Mouse (Mus musculus): ENCODE measurements around the gene Foxred2.

Foxred2 gene

GRCm38 (mm10) chr15:77956404-77956901 is at the start of gene Foxred2:
TSS of gene Foxred2 (minus strand) at chr15:77956722.
- peak; percentile 59 to 91 for DNase-seq (ENCODE audit: low spot score in 2 of 2)

DNA sequence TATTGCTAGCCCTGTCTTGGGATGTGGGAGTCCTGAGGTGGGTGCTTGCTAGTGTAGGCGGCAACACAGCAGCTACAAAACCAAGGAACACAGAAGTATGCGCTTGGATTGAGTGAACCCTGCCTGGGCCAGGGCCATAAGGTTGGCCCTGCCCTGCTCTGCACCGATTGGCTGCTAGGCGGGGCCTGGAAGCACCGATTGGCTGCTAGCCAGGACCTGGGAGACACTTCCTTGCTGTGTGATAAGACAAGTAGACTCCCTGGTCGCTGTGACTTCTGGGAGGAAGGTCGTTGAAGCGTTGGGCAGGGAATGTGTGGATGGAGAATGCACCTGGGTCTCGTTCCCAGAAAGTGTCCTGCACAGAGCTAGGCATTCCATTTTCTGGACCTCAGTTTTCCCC is 47.4 kb upstream of the Foxred2 start:
- DNase-seq (ENCODE audit: low spot score in 2 of 2) = peak in 1 of 2 experiments; percentile 36

DNA sequence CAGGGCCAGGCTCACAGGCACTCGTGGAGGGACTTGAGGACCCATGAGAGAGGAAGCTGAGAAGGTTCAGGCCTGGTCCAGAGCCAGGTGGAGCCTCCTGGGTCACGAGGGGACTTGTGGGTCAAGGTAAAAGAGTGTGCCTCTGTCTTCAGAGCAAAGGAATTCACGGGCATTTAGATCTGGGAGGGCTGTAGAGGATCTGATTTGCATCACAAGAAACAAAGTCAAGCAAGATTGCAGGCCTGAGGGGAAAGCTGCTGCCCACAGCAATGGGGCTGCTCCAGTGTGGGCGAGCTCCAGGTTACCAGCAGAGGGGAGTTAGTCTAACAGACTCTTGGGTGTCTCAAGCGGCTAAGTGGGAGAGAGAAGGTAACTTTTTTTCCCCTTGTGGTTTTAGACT is 44.9 kb upstream of the Foxred2 start:
- no peak for DNase-seq (ENCODE audit: low spot score in 2 of 2)

DNA sequence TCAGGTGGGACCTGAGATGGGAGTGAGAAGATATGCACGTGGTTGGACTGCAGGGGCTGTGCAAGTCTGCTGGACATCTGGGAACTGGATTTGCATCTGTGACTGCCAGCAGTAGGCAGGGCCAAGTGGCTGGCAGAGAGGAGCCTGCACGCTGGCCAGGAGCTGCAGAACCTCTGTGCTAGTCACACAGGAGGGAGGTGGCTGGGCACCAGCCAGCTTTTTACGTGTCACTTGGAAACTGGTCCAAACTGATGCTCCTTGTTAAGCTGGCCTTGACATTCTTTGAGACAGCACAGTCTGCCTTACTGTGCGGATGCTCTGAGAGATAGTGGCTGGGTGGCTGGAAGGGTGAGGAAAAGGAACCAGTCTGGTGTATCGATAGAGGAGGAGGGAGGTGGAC is 32.0 kb upstream of the Foxred2 start:
- DNase-seq (ENCODE audit: low spot score in 2 of 2) = no peak

DNA sequence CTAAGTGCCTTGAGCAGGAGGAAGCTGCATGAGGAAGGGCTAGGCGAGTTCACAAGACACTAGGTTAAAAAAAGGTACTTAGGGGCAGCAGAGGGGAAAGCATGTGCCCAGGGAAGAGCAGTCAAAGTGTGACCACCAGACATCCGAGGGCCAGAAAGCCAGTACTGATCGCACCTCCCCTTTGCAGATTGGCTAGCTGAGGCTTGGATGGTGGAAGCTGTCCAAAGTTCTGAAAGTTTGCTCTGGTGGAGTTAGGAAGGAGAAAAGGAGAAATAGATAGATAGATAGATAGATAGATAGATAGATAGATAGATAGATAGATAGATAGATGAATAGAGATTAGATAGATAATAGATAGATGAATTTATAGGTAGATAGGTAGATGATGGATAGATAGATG is 26.9 kb upstream of the Foxred2 start:
- no peak for DNase-seq (ENCODE audit: low spot score in 2 of 2)

GRCm38 (mm10) chr15:77982195-77982939 is 25.8 kb upstream of the Foxred2 start:
- DNase-seq (ENCODE audit: low spot score in 2 of 2) = peak; percentile 57 to 79

DNA sequence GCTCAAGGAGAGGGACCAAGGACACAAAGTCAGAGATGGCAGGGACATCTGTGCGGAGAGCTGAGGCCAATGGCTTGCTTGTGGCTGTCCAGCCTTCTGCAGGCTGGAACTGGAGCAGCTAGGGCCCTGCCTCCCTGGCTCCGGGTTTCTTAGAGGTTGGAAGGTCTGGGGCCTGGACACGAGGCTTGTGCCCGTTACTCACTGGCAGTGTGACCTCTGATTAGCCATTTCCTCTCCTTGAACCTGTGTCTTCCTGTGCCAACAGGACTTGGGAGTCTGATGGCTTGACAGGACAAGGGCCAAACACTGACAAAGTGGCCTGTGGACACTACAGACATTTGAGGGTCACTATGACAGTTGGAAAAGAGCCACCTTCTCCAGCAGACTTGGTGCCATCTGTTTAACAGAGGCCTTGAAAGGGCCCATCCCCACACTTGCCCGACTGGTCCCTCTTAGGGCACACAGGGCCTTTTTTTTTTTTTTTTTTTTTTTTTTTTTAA is 24.7 kb upstream of the Foxred2 start:
- no peak for DNase-seq (ENCODE audit: low spot score in 2 of 2)

DNA sequence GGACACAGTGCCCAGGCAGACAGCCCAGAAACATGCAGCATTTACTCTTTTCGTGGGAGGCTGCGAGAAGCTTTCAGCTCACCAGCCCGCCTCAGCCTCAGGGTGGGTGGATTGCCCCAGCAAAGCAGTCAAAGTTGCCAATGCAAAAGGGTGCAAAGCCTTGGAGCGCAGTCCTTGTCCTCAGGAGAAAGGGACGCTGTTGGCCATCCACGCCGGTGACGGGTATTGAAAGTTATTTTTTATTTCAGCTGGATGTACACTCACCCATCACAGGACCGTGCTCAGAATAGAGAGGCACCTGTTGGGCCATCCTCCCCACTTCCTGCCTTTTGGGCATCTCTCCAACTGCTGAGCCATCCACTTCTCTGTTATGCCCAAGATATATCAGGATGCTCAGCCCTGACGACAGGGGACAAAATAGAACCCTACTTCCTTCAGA is 22.9 kb upstream of the Foxred2 start:
- no peak for DNase-seq (ENCODE audit: low spot score in 2 of 2)

DNA sequence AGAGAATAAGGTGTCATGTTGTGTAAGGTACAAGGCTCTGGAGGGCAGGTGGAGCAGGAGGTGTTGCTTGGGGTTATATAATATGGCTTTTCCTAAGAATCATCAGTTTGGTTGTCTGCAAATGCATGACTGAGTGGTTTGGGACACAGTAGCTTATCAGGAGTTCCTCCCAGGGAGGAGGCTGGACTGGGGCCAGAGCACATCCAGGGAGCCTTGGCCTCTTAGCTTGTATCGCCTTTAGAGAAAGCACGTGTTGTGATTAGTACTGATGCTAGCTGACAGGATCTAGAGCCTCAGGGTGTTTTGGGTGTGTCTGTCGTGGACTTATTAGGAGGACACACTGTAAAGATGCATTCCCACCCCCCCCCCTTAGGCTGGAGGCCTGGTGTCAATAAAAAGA is 21.1 kb upstream of the Foxred2 start:
- DNase-seq (ENCODE audit: low spot score in 2 of 2) = no peak

GRCm38 (mm10) chr15:77974165-77974841 is 17.8 kb upstream of the Foxred2 start:
- no peak for DNase-seq (ENCODE audit: low spot score in 2 of 2)

- peak; percentile 99 for DNase-seq (ENCODE audit: low spot score in 2 of 2)
These were observed 14.2 kb upstream of the Foxred2 start, which contains the start of gene Eif3d for GRCm38 (mm10) chr15:77970470-77971292. TSS of gene Eif3d (minus strand) at chr15:77970813.

GRCm38 (mm10) chr15:77969940-77970469 is 13.5 kb upstream of the Foxred2 start:
- DNase-seq (ENCODE audit: low spot score in 2 of 2) = no peak

GRCm38 (mm10) chr15:77965117-77965528 is 8.6 kb upstream of the Foxred2 start:
- DNase-seq (ENCODE audit: low spot score in 2 of 2) = peak in 1 of 2 experiments; percentile 35

DNA sequence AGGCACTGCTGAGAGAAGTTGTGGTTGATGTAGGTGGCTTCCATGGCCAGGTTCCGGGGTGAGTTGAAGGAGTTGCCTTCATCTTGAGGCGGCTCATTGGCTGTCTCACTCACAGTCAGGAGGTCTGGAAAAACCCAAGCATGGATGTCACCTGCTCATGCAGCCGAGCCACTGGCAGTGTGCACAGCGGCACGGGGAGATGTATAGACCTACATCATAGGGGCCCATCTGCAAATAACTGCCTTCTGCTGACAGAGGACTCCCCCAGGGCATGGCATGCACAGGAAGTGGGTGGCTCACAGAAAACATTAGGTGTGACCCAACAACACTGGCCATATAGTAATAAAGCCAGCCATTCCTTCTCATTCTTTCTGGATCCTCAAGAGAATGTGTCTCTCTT is 5.9 kb upstream of the Foxred2 start:
- no peak for DNase-seq (ENCODE audit: low spot score in 2 of 2)

- no peak for DNase-seq (ENCODE audit: low spot score in 2 of 2)
These were observed 4.2 kb upstream of the Foxred2 start for GRCm38 (mm10) chr15:77960693-77961092.

DNA sequence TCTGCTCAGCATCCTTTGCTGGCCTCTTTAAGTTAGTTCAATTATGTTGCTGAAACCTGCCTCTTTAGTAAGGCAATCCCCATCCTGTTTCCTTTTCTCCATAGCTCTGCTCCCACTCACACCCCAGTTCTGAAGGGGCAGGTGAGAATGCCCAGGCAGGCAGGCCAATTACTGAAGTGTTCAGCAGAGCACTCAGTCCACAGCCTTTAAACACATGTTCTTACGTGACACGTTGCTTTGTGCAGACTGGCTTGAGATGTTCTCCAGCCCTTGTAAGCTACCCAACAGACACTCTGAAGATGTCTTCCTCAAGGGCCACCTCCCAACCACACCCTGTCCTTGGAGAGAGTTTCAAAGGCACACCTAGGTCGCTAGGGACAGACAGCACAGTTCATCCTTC is 1.5 kb upstream of the Foxred2 start:
- no peak for DNase-seq (ENCODE audit: low spot score in 2 of 2)

- no peak for DNase-seq (ENCODE audit: low spot score in 2 of 2)
These were observed 1.1 kb upstream of the Foxred2 start for GRCm38 (mm10) chr15:77957625-77958024.

DNA sequence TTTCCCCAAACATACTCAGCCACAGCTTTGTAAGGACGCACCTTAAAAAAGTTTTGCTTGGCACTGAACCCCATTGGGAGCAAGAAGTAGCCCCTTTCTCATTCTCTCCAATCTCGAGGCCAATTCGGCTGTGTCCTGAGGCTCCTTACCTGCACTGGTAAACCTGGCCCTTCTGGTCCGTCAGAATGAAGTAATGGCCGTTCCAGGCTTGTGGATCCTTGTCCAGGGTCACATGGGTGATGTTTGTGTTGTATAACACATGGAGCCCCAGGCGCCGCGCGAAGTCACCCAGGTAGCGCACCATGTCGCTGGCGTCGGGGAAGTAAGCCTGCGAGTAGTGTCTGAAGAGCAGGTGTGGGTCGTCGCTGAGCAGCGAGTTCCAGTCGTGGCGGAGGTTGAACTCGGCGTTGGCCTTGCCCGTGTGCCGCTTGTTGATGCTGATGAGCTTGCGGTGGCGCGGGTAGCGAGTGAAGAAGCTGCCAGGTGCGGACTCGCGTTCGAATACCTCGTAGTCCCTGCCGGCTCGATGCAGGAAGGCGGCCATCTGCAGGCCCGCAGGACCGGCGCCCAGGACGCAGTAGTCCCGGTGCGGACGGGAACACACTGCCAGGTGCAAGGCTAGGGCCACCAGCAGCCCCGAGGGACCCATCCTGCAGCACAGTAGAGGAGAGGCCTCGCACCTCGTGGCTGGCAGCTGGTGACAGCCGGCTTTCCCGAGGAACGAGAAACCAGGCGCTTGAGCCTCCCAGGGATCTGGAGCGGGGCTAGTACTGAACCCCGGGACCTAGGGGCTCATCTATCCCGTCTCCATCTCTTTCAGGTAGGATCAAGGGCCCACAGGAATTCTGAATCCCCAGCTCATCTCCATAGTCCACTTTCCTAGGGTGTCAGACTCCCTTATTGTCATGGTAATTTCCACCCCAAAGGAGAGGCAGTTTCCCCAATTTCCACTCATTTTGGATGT is 800 bp downstream of the Foxred2 start:
- peak; percentile 15 to 31 for DNase-seq (ENCODE audit: low spot score in 2 of 2)

DNA sequence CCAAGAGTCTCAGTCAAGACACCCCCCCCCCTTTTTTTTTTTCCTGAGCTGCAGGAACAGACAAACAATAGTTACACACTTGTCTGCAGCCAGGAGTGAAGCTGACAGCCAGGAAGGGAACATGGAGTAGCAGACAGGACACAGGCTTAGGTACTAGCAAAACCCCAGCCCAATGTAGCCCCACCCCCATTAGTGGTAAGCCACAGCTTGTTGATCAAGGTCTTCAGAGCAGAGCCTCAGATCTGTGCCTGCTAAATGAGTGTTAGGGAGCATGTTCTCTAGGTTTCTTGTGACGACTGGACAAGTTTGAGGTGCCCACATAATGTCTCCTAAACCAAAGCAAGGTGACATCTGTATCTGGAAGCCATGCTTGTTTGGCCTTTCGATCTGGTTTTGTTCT is 2.2 kb downstream of the Foxred2 start:
- no peak for DNase-seq (ENCODE audit: low spot score in 2 of 2)

- no peak for DNase-seq (ENCODE audit: low spot score in 2 of 2)
These were observed 3.6 kb downstream of the Foxred2 start for GRCm38 (mm10) chr15:77952921-77953320.
